Mouse (Mus musculus) intestine, embryonic 16.5 days (tissue): ENCODE data around the gene Foxo6. TPM values are rescaled to one million over a fixed set of nuclear protein-coding genes. Genes with fewer than 3 reads are reported as not detected.

Experiments used
- ATAC-seq: fragments of 200-750 bp; cut with Nextera tagmentation; 2 replicates; pipeline ENCODE4 v1.8.0; 2017; ENCODE audit warnings: moderate TSS enrichment, moderate library complexity
- H3K27ac ChIP-seq: fragments of 300-500 bp; sonication (generic); 2 replicates; pipeline ENCODE4 v1.5.1; 2014; ENCODE audit warnings: mild to moderate bottlenecking, low read length
- H3K27me3 ChIP-seq: fragments of 300-500 bp; sonication (generic); replicated peaks from 2 replicates; pipeline ENCODE4 v1.6.1; 2014; ENCODE audit warnings: low read length, control low read depth, mixed read lengths; ENCODE audit not compliant: control insufficient read depth, insufficient read depth
- H3K36me3 ChIP-seq: fragments of 300-500 bp; sonication (generic); 2 replicates; pipeline ENCODE4 v1.6.1; 2014; ENCODE audit warnings: low read length, control low read depth; ENCODE audit not compliant: control insufficient read depth, insufficient read depth
- H3K4me1 ChIP-seq: fragments of 300-500 bp; sonication (generic); 2 replicates; pipeline ENCODE4 v1.6.1; 2014; ENCODE audit warnings: low read length, control low read depth, mixed read lengths; ENCODE audit not compliant: control insufficient read depth, insufficient read depth
- H3K4me2 ChIP-seq: fragments of 300-500 bp; sonication (generic); 2 replicates; pipeline ENCODE4 v1.6.1; 2014; ENCODE audit warnings: low read depth, low read length, control low read depth
- H3K4me3 ChIP-seq: fragments of 300-500 bp; sonication (generic); 2 replicates; pipeline ENCODE4 v1.5.1; 2014; ENCODE audit warnings: mild to moderate bottlenecking, low read length
- H3K9ac ChIP-seq: fragments of 300-500 bp; sonication (generic); 2 replicates; pipeline ENCODE4 v1.6.1; 2014; ENCODE audit warnings: low read depth, low read length
- H3K9me3 ChIP-seq: fragments of 300-500 bp; sonication (generic); 2 replicates; pipeline ENCODE4 v1.6.1; 2016; ENCODE audit warnings: low read length, control low read depth; ENCODE audit not compliant: control insufficient read depth
- WGBS: fragments of 180-500 bp; shearing (Covaris S2); extraction: QIAGEN DNeasy Blood & Tissue Kit; methylation state at CpG from one replicate; pipeline ENCODE4 v1.1.7; 2014; 5-methylcytosine and 5-hydroxymethylcytosine counted together
- polyA plus RNA-seq: library from polyadenylated mRNA; unstranded; fragments of >200 nt; fragmentation: Nextera tagmentation; extraction: Ambion mirVana; gene quantifications from 2 replicates; pipeline ENCODE4 v1.2.1, GENCODE M21; 2015

Gene Foxo6
- 0.11 and 0.12 TPM in 2 replicates for polyA plus RNA-seq

- ATAC-seq = peak; percentile 92
- Histone ChIP-seq H3K36me3 (no peaks in the 10 kb centered on the region), H3K4me3 (peak within 1 kb of the TSS; percentile 64), H3K4me1 (peaks cover 23% of the 10 kb centered on the region), H3K4me2 (peak within 1 kb of the TSS; percentile 98), H3K9me3 (no peaks in the 10 kb centered on the region), H3K27me3 (peaks cover 35% of the 10 kb centered on the region), H3K27ac (peak within 1 kb of the TSS; percentile 23; the same call in 1 of the 2 replicates), H3K9ac (peak within 1 kb of the TSS; percentile 72)
- under 1% methylated on average over 95 of the region's 99 CpGs for WGBS
These were observed at the start of gene Foxo6 for GRCm38 (mm10) chr4:120287290-120288111. TSS of gene Foxo6 (minus strand) at chr4:120287349.

GRCm38 (mm10) chr4:120334316-120334715 lies 47.2 kb upstream of the Foxo6 start:
- Histone ChIP-seq H3K4me3 (no peak overlapping the region), H3K27me3 (no peaks in the 10 kb centered on the region; the same call in 1 of the 2 replicates), H3K4me1 (no peaks in the 10 kb centered on the region), H3K36me3 (no peaks in the 10 kb centered on the region), H3K9me3 (no peaks in the 10 kb centered on the region), H3K4me2 (no peak overlapping the region), H3K9ac (no peak overlapping the region), H3K27ac (no peak overlapping the region)
- ATAC-seq = no peak
- 94% methylated on average over 4 of the region's 4 CpGs for WGBS

GRCm38 (mm10) chr4:120332934-120333421 lies 45.8 kb upstream of the Foxo6 start:
- Histone ChIP-seq H3K9ac (no peak overlapping the region), H3K36me3 (no peaks in the 10 kb centered on the region), H3K9me3 (no peaks in the 10 kb centered on the region), H3K27me3 (no peaks in the 10 kb centered on the region; the same call in 1 of the 2 replicates), H3K27ac (no peak overlapping the region), H3K4me2 (no peak overlapping the region), H3K4me3 (no peak overlapping the region), H3K4me1 (no peaks in the 10 kb centered on the region)
- WGBS = 29% methylated on average over 11 of the region's 11 CpGs
- no peak for ATAC-seq

GRCm38 (mm10) chr4:120332405-120332933 lies 45.3 kb upstream of the Foxo6 start:
- no peak overlapping the region for H3K27ac ChIP-seq
- H3K4me1 ChIP-seq = no peaks in the 10 kb centered on the region
- no peaks in the 10 kb centered on the region for H3K9me3 ChIP-seq
- no peaks in the 10 kb centered on the region; the same call in 1 of the 2 replicates for H3K27me3 ChIP-seq
- no peaks in the 10 kb centered on the region for H3K36me3 ChIP-seq
- WGBS = 41% methylated on average over 7 of the region's 7 CpGs
- H3K4me3 ChIP-seq = no peak overlapping the region
- H3K9ac ChIP-seq = no peak overlapping the region
- no peak for ATAC-seq
- H3K4me2 ChIP-seq = no peak overlapping the region

- no peak for ATAC-seq
- no peaks in the 10 kb centered on the region; the same call in 1 of the 2 replicates for H3K27me3 ChIP-seq
These were observed 44.8 kb upstream of the Foxo6 start for GRCm38 (mm10) chr4:120331992-120332391.

GRCm38 (mm10) chr4:120331541-120331940 lies 44.4 kb upstream of the Foxo6 start:
- no peaks in the 10 kb centered on the region for H3K36me3 ChIP-seq
- H3K4me3 ChIP-seq = no peak overlapping the region
- H3K4me2 ChIP-seq = no peak overlapping the region
- no peaks in the 10 kb centered on the region; the same call in 1 of the 2 replicates for H3K27me3 ChIP-seq
- H3K9me3 ChIP-seq = no peaks in the 10 kb centered on the region
- no peak overlapping the region for H3K9ac ChIP-seq
- 85% methylated on average over 2 of the region's 2 CpGs for WGBS
- H3K4me1 ChIP-seq = no peaks in the 10 kb centered on the region
- no peak for ATAC-seq
- H3K27ac ChIP-seq = no peak overlapping the region

More at GRCm38 (mm10) chr4:120331992-120332391, 44.8 kb upstream of the Foxo6 start:
- no peaks in the 10 kb centered on the region for H3K9me3 ChIP-seq
- no peak overlapping the region for H3K27ac ChIP-seq
- H3K36me3 ChIP-seq = no peaks in the 10 kb centered on the region
- no peaks in the 10 kb centered on the region for H3K4me1 ChIP-seq
- 85% methylated on average over 7 of the region's 7 CpGs for WGBS
- no peak overlapping the region for H3K4me3 ChIP-seq
- H3K9ac ChIP-seq = no peak overlapping the region
- H3K4me2 ChIP-seq = no peak overlapping the region

- no peaks in the 10 kb centered on the region for H3K9me3 ChIP-seq
- ATAC-seq = no peak
- no peak overlapping the region for H3K4me3 ChIP-seq
- H3K9ac ChIP-seq = no peak overlapping the region
- no peaks in the 10 kb centered on the region for H3K4me1 ChIP-seq
- H3K4me2 ChIP-seq = no peak overlapping the region
- no peaks in the 10 kb centered on the region for H3K27me3 ChIP-seq
- no peaks in the 10 kb centered on the region for H3K36me3 ChIP-seq
- H3K27ac ChIP-seq = no peak overlapping the region
- 76% methylated on average over 4 of the region's 4 CpGs for WGBS
These were observed 38.6 kb upstream of the Foxo6 start for GRCm38 (mm10) chr4:120325748-120326147.

GRCm38 (mm10) chr4:120325051-120325450 lies 37.9 kb upstream of the Foxo6 start:
- Histone ChIP-seq H3K9ac (no peak overlapping the region), H3K4me3 (no peak overlapping the region), H3K36me3 (no peaks in the 10 kb centered on the region), H3K27ac (no peak overlapping the region), H3K27me3 (no peaks in the 10 kb centered on the region), H3K4me1 (no peaks in the 10 kb centered on the region), H3K9me3 (no peaks in the 10 kb centered on the region), H3K4me2 (no peak overlapping the region)
- no peak for ATAC-seq
- 86% methylated on average over 6 of the region's 6 CpGs for WGBS

GRCm38 (mm10) chr4:120323858-120324257 lies 36.7 kb upstream of the Foxo6 start:
- H3K27ac ChIP-seq = no peak overlapping the region
- H3K9ac ChIP-seq = no peak overlapping the region
- no peaks in the 10 kb centered on the region for H3K4me1 ChIP-seq
- H3K4me3 ChIP-seq = no peak overlapping the region
- H3K4me2 ChIP-seq = no peak overlapping the region
- H3K27me3 ChIP-seq = no peaks in the 10 kb centered on the region
- no peak for ATAC-seq
- WGBS = 76% methylated on average over 1 of the region's 1 CpGs
- H3K9me3 ChIP-seq = no peaks in the 10 kb centered on the region
- no peaks in the 10 kb centered on the region for H3K36me3 ChIP-seq
